Mouse (Mus musculus): ENCODE measurements around the gene Mrpl20. TPM values are rescaled to one million over a fixed set of nuclear protein-coding genes. Genes with fewer than 3 reads are reported as not detected.

Mrpl20 gene
- polyA plus RNA-seq, 1 experiment from 2014 or later, result 223 TPM

- ATAC-seq (replicated peaks; ENCODE audit: low FRiP score), result no peak
- H3K36me3 ChIP-seq (ENCODE audit: control insufficient read depth, insufficient read depth, low read length), result no peaks in the 10 kb centered on the region; the same call in none of the 2 replicates
These were observed 5.2 kb downstream of the Mrpl20 start for GRCm38 (mm10) chr4:155807841-155808240.

GRCm38 (mm10) chr4:155811929-155812664 lies 9.4 kb downstream of the Mrpl20 start, which contains the start of gene Ccnl2:
Gene Ccnl2, plus strand, starts transcription at chr4:155812489.
- H3K36me3 ChIP-seq (ENCODE audit: control insufficient read depth, insufficient read depth, low read length), result peaks cover 7% of the 10 kb centered on the region
- peak within 1 kb of the TSS; percentile 100 for H3K4me3 ChIP-seq (ENCODE audit: low read depth, low read length)
- peaks cover 8% of the 10 kb centered on the region for H3K4me1 ChIP-seq (replicated peaks; ENCODE audit: control insufficient read depth, insufficient read depth, low read length)
- H3K9ac ChIP-seq (ENCODE audit: low read length), result peak within 1 kb of the TSS; percentile 99
- H3K4me2 ChIP-seq (ENCODE audit: low read depth, low read length, severe bottlenecking), result peak within 1 kb of the TSS; percentile 97
- no peaks in the 10 kb centered on the region for H3K27me3 ChIP-seq (ENCODE audit: control insufficient read depth, insufficient read depth, low read length)
- 1% methylated on average over 59 of the region's 60 CpGs for WGBS
- H3K27ac ChIP-seq (ENCODE audit: low read depth, low read length), result peak within 1 kb of the TSS; percentile 71
- ATAC-seq (replicated peaks; ENCODE audit: low FRiP score) (peak; percentile 99), DNase-seq (ENCODE audit: low spot score) (peak; percentile 98)
- H3K9me3 ChIP-seq (ENCODE audit: control insufficient read depth, low read length), result no peaks in the 10 kb centered on the region

More at GRCm38 (mm10) chr4:155807841-155808240, 5.2 kb downstream of the Mrpl20 start:
- WGBS, result 89% methylated on average over 3 of the region's 3 CpGs
- Histone ChIP-seq H3K4me1 (replicated peaks; ENCODE audit: control insufficient read depth, insufficient read depth, low read length) (peaks cover 7% of the 10 kb centered on the region; the same call in 1 of the 2 replicates), H3K9ac (ENCODE audit: low read length) (no peak overlapping the region), H3K4me3 (ENCODE audit: low read depth, low read length) (no peak overlapping the region), H3K27me3 (ENCODE audit: control insufficient read depth, insufficient read depth, low read length) (no peaks in the 10 kb centered on the region), H3K4me2 (ENCODE audit: low read depth, low read length, severe bottlenecking) (no peak overlapping the region), H3K27ac (ENCODE audit: low read depth, low read length) (no peak overlapping the region), H3K9me3 (ENCODE audit: control insufficient read depth, low read length) (no peaks in the 10 kb centered on the region)
- DNase-seq (ENCODE audit: low spot score), result no peak

GRCm38 (mm10) chr4:155812665-155813181 lies 10.0 kb downstream of the Mrpl20 start:
- WGBS, result under 1% methylated on average over 49 of the region's 49 CpGs

GRCm38 (mm10) chr4:155817533-155817932 lies 14.9 kb downstream of the Mrpl20 start:
- no peak for ATAC-seq (replicated peaks; ENCODE audit: low FRiP score)
- no peak for DNase-seq (ENCODE audit: low spot score)
- Histone ChIP-seq H3K4me3 (ENCODE audit: low read depth, low read length) (no peak overlapping the region), H3K27me3 (ENCODE audit: control insufficient read depth, insufficient read depth, low read length) (no peaks in the 10 kb centered on the region), H3K27ac (ENCODE audit: low read depth, low read length) (no peak overlapping the region), H3K9ac (ENCODE audit: low read length) (no peak overlapping the region), H3K4me2 (ENCODE audit: low read depth, low read length, severe bottlenecking) (no peak overlapping the region), H3K9me3 (ENCODE audit: control insufficient read depth, low read length) (no peaks in the 10 kb centered on the region), H3K36me3 (ENCODE audit: control insufficient read depth, insufficient read depth, low read length) (peaks cover 22% of the 10 kb centered on the region), H3K4me1 (replicated peaks; ENCODE audit: control insufficient read depth, insufficient read depth, low read length) (peaks cover 7% of the 10 kb centered on the region)
- 83% methylated on average over 4 of the region's 4 CpGs for WGBS

More at GRCm38 (mm10) chr4:155812665-155813181, 10.0 kb downstream of the Mrpl20 start:
- Histone ChIP-seq H3K4me2 (ENCODE audit: low read depth, low read length, severe bottlenecking) (peak overlapping the region; percentile 97), H3K27me3 (ENCODE audit: control insufficient read depth, insufficient read depth, low read length) (no peaks in the 10 kb centered on the region), H3K36me3 (ENCODE audit: control insufficient read depth, insufficient read depth, low read length) (peaks cover 7% of the 10 kb centered on the region), H3K4me3 (ENCODE audit: low read depth, low read length) (peak overlapping the region; percentile 100), H3K9me3 (ENCODE audit: control insufficient read depth, low read length) (no peaks in the 10 kb centered on the region), H3K9ac (ENCODE audit: low read length) (peak overlapping the region; percentile 99), H3K27ac (ENCODE audit: low read depth, low read length) (peak overlapping the region; percentile 71), H3K4me1 (replicated peaks; ENCODE audit: control insufficient read depth, insufficient read depth, low read length) (peaks cover 8% of the 10 kb centered on the region)
- ATAC-seq (replicated peaks; ENCODE audit: low FRiP score), result peak; percentile 40
- no peak for DNase-seq (ENCODE audit: low spot score)

DNA sequence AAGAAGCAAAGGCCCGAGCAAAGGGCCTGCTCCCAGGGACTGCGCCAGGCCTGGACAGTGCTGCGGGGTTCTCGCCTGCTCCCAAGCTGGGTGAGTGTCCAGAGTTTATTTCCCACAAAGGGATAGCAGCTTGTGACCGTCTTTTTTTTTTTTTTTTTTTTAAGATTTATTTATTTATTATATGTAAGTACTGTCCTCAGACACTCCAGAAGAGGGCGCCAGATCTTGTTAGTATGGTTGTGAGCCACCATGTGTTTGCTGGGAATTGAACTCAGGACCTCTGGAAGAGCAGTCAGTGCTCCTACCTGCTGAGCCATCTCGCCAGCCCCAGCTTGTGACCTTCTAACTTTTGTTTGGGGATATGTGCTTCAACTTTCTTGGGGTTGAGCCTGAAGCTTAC lies 18.3 kb downstream of the Mrpl20 start:
- H3K4me3 ChIP-seq (ENCODE audit: low read depth, low read length), result no peak overlapping the region
- ATAC-seq (replicated peaks; ENCODE audit: low FRiP score) (no peak), DNase-seq (ENCODE audit: low spot score) (no peak)
- no peaks in the 10 kb centered on the region for H3K9me3 ChIP-seq (ENCODE audit: control insufficient read depth, low read length)
- H3K4me2 ChIP-seq (ENCODE audit: low read depth, low read length, severe bottlenecking), result no peak overlapping the region
- H3K4me1 ChIP-seq (replicated peaks; ENCODE audit: control insufficient read depth, insufficient read depth, low read length), result no peaks in the 10 kb centered on the region
- no peak overlapping the region for H3K27ac ChIP-seq (ENCODE audit: low read depth, low read length)
- no peaks in the 10 kb centered on the region for H3K27me3 ChIP-seq (ENCODE audit: control insufficient read depth, insufficient read depth, low read length)
- WGBS, result 87% methylated on average over 7 of the region's 7 CpGs
- no peak overlapping the region for H3K9ac ChIP-seq (ENCODE audit: low read length)
- H3K36me3 ChIP-seq (ENCODE audit: control insufficient read depth, insufficient read depth, low read length), result peaks cover 43% of the 10 kb centered on the region

GRCm38 (mm10) chr4:155823443-155823842 lies 20.8 kb downstream of the Mrpl20 start:
- no peaks in the 10 kb centered on the region for H3K27me3 ChIP-seq (ENCODE audit: control insufficient read depth, insufficient read depth, low read length)
- H3K36me3 ChIP-seq (ENCODE audit: control insufficient read depth, insufficient read depth, low read length), result peaks cover 37% of the 10 kb centered on the region
- no peak overlapping the region for H3K27ac ChIP-seq (ENCODE audit: low read depth, low read length)
- 96% methylated on average over 16 of the region's 16 CpGs for WGBS
- H3K4me2 ChIP-seq (ENCODE audit: low read depth, low read length, severe bottlenecking), result no peak overlapping the region
- ATAC-seq (replicated peaks; ENCODE audit: low FRiP score) (no peak), DNase-seq (ENCODE audit: low spot score) (no peak)
- no peaks in the 10 kb centered on the region for H3K9me3 ChIP-seq (ENCODE audit: control insufficient read depth, low read length)
- H3K9ac ChIP-seq (ENCODE audit: low read length), result no peak overlapping the region
- H3K4me1 ChIP-seq (replicated peaks; ENCODE audit: control insufficient read depth, insufficient read depth, low read length), result no peaks in the 10 kb centered on the region
- no peak overlapping the region for H3K4me3 ChIP-seq (ENCODE audit: low read depth, low read length)

- H3K27ac ChIP-seq (ENCODE audit: low read depth, low read length), result no peak overlapping the region
- peaks cover 11% of the 10 kb centered on the region; the same call in 1 of the 2 replicates for H3K36me3 ChIP-seq (ENCODE audit: control insufficient read depth, insufficient read depth, low read length)
- H3K4me3 ChIP-seq (ENCODE audit: low read depth, low read length), result no peak overlapping the region
- WGBS, result 95% methylated on average over 4 of the region's 4 CpGs
- H3K9me3 ChIP-seq (ENCODE audit: control insufficient read depth, low read length), result no peaks in the 10 kb centered on the region
- no peak overlapping the region for H3K4me2 ChIP-seq (ENCODE audit: low read depth, low read length, severe bottlenecking)
- no peaks in the 10 kb centered on the region for H3K27me3 ChIP-seq (ENCODE audit: control insufficient read depth, insufficient read depth, low read length)
- DNase-seq (ENCODE audit: low spot score) (no peak), ATAC-seq (replicated peaks; ENCODE audit: low FRiP score) (no peak)
- H3K4me1 ChIP-seq (replicated peaks; ENCODE audit: control insufficient read depth, insufficient read depth, low read length), result peaks cover 12% of the 10 kb centered on the region
- no peak overlapping the region for H3K9ac ChIP-seq (ENCODE audit: low read length)
These were observed 27.2 kb downstream of the Mrpl20 start for GRCm38 (mm10) chr4:155829866-155830265.

GRCm38 (mm10) chr4:155830596-155830995 lies 27.9 kb downstream of the Mrpl20 start:
- Histone ChIP-seq H3K36me3 (ENCODE audit: control insufficient read depth, insufficient read depth, low read length) (peaks cover 4% of the 10 kb centered on the region; the same call in 1 of the 2 replicates), H3K27ac (ENCODE audit: low read depth, low read length) (peak overlapping the region; percentile 79; the same call in 1 of the 2 replicates), H3K4me3 (ENCODE audit: low read depth, low read length) (peak overlapping the region; percentile 87), H3K9me3 (ENCODE audit: control insufficient read depth, low read length) (no peaks in the 10 kb centered on the region), H3K27me3 (ENCODE audit: control insufficient read depth, insufficient read depth, low read length) (no peaks in the 10 kb centered on the region), H3K4me1 (replicated peaks; ENCODE audit: control insufficient read depth, insufficient read depth, low read length) (peaks cover 12% of the 10 kb centered on the region), H3K9ac (ENCODE audit: low read length) (no peak overlapping the region; the same call in 1 of the 2 replicates), H3K4me2 (ENCODE audit: low read depth, low read length, severe bottlenecking) (peak overlapping the region; percentile 97; the same call in 1 of the 2 replicates)
- DNase-seq (ENCODE audit: low spot score), result no peak
- ATAC-seq (replicated peaks; ENCODE audit: low FRiP score), result no peak
- 57% methylated on average over 8 of the region's 8 CpGs for WGBS

Measured in forebrain, embryonic 11.5 days (tissue).